Mouse (Mus musculus) bone marrow macrophage, adult 2 months (primary cell): ENCODE data around the gene Cdk5rap3. TPM values are rescaled to one million over a fixed set of nuclear protein-coding genes. Genes with fewer than 3 reads are reported as not detected.

Experiments used
- H3K27ac ChIP-seq: 2 replicates; pipeline ENCODE4 v1.5.1; 2012; ENCODE audit warnings: low read depth, low read length; ENCODE audit not compliant: insufficient read depth
- H3K4me1 ChIP-seq: 2 replicates; pipeline ENCODE4 v1.6.1; 2012; ENCODE audit warnings: low read length; ENCODE audit not compliant: control insufficient read depth, insufficient read depth
- H3K4me3 ChIP-seq: 2 replicates; pipeline ENCODE4 v1.5.1; 2012; ENCODE audit warnings: mild to moderate bottlenecking, low read length, moderate library complexity; ENCODE audit not compliant: insufficient read depth
- CTCF ChIP-seq: IDR thresholded peaks from 2 replicates; pipeline ENCODE4 v1.5.1; 2012; ENCODE audit warnings: low read depth, mild to moderate bottlenecking, low read length, moderate library complexity
- POLR2A ChIP-seq: IDR thresholded peaks from 2 replicates; pipeline ENCODE4 v1.6.1; 2012; ENCODE audit warnings: mild to moderate bottlenecking, low read depth, low read length, borderline replicate concordance
- polyA plus RNA-seq: library from polyadenylated mRNA; stranded (reverse); fragments of >200 nt; gene quantifications from 2 replicates; pipeline ENCODE4 v1.2.4, GENCODE M21; 2012; ENCODE audit not compliant: missing spikeins, insufficient read depth, insufficient read length

Cdk5rap3 gene
- 26.3 and 30.0 TPM in 2 replicates for polyA plus RNA-seq

- Histone ChIP-seq H3K27ac (peak within 1 kb of the TSS; percentile 38), H3K4me3 (peak within 1 kb of the TSS; percentile 82), H3K4me1 (peaks cover 6% of the 10 kb centered on the region; the same call in 1 of the 2 replicates)
- no peak for TF ChIP-seq POLR2A
- peak; percentile 73 for TF ChIP-seq CTCF
Measured at GRCm38 (mm10) chr11:96916044-96916884, at the start of gene Cdk5rap3. TSS of gene Cdk5rap3 (minus strand) at chr11:96916496.

DNA sequence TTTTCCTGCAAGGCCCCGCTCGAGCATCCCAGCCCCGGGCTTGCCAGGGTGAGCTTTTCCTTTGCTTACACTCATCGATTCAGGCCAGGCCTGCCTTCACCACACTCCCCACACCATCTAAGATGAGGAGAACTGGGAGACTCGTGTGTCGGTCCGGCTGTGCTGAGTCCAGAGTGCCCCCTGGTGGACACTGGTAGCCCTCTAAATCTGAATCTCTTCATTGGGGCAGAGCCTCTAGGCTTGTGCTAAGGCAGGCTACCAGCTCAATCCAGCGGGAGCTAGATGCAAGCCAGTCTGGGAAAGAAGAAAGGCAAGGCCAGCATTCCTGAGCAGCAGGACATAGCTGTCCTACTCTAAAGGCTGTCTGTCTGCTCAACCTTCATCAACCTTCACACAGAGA lies 47.3 kb upstream of the Cdk5rap3 start:
- no peak overlapping the region for H3K27ac ChIP-seq
- TF ChIP-seq POLR2A (no peak), CTCF (peak; percentile 77)

DNA sequence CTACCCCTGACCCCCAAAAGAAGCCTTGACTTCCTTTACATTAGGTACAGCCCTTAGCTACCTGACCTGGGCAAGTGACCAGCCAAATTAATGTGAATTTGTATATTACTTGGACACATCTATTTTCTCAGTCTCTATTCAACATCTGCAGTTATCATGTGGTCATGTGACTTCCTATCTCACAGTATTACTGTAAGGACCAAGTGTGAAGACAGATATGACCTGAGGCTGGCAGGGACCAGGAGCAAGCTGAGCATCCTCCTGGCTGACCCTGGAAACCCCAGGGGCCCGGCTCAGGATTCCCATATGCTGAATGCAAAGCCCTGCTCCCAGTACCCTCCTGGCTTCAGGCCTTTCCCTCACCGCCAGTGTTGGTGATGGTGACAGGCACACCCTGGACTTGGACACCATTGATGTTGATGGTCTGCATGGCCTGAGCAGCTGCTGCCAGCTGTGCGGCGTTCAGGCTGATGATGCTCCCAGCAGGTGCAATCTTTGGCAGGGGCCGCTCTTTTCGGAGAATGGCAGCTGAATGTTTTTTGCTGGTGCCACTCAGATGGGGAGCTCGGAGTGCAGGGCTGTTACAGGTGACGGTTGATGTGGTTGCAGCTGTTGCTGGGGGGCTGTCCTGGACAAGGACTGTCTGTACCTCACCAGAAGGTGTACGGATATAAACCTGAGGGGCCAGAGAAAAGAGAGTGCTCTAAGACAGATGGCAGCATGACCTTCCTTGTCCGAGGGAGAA lies 40.9 kb upstream of the Cdk5rap3 start:
- TF ChIP-seq POLR2A (no peak), CTCF (no peak)
- Histone ChIP-seq H3K27ac (no peak overlapping the region), H3K4me3 (no peak overlapping the region), H3K4me1 (peaks cover 4% of the 10 kb centered on the region)

More for the DNA sequence above, 47.3 kb upstream of the Cdk5rap3 start:
- Histone ChIP-seq H3K4me3 (no peak overlapping the region), H3K4me1 (peaks cover 23% of the 10 kb centered on the region)

- TF ChIP-seq POLR2A (no peak), CTCF (no peak)
- Histone ChIP-seq H3K4me3 (no peak overlapping the region), H3K27ac (no peak overlapping the region), H3K4me1 (peaks cover 4% of the 10 kb centered on the region)
Measured at GRCm38 (mm10) chr11:96956009-96956724, 39.9 kb upstream of the Cdk5rap3 start.

DNA sequence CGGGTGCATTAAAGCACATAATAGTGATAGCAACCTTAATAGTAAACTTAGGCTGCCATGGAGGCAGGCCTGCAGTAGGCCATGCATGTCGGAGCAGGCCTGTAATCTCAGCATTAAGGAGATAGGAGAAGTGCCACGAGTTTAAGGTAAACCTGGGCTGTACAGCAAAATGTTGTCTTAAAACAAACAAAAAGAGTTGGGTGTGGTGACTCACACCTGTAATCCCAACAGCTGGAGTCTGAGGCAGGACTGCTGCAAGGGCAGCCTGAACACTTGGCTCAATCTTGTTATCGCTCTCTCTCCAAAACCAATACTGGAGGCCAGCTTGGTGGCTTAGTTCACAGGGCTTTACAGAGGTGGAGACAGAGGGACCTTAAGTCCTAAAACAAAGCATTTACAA lies 38.8 kb upstream of the Cdk5rap3 start:
- H3K27ac ChIP-seq = no peak overlapping the region
- H3K4me1 ChIP-seq = peaks cover 1% of the 10 kb centered on the region
- no peak for TF ChIP-seq CTCF
- no peak for TF ChIP-seq POLR2A
- H3K4me3 ChIP-seq = no peak overlapping the region

DNA sequence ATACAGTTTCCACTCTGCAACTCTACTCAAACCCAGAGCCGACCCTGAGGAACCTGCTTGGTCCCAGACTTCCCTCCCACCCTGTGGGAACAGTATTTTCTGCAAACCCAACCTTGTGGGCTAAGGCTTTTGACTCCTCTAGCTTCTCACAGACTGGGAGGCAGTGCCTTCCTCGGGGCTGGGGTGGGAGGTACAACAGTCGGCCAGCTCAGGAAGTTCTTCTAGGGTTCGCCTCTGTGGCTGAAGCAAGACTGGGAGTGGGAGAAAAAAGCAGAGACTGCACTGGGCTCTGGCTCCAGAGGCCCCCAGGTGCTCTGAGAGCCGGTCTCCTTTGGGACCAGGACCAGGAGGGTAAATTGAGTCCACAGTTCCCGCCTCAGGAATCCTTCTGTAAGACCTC lies 36.6 kb upstream of the Cdk5rap3 start:
- TF ChIP-seq POLR2A (no peak), CTCF (no peak)
- no peaks in the 10 kb centered on the region for H3K4me1 ChIP-seq
- no peak overlapping the region for H3K4me3 ChIP-seq
- H3K27ac ChIP-seq = no peak overlapping the region

- Histone ChIP-seq H3K27ac (no peak overlapping the region), H3K4me3 (no peak overlapping the region), H3K4me1 (no peaks in the 10 kb centered on the region)
- TF ChIP-seq POLR2A = no peak
- no peak for TF ChIP-seq CTCF
Measured at GRCm38 (mm10) chr11:96952426-96952825, 36.1 kb upstream of the Cdk5rap3 start.

DNA sequence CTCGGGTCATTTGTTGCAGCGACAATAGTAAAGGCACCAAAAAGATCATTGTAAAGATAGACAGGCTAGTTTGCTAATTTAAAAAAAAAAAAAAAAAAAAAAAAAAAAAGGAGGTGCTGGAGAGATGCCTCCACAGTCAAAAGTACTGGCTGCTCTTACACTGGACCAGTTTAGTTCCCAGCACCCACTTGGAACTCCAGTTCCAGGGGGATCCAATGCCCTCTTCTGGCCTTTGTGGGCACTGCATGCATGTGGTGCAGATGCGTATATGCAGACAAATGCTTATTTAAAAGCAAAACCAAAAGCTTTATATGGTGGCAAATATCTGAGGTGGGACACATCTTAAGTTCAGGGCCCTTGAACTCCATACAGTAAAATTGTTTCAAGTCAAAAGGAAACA lies 34.5 kb upstream of the Cdk5rap3 start:
- Histone ChIP-seq H3K4me3 (no peak overlapping the region), H3K27ac (no peak overlapping the region), H3K4me1 (no peaks in the 10 kb centered on the region; the same call in 1 of the 2 replicates)
- TF ChIP-seq CTCF (no peak; the same call in 1 of the 2 replicates), POLR2A (no peak)

DNA sequence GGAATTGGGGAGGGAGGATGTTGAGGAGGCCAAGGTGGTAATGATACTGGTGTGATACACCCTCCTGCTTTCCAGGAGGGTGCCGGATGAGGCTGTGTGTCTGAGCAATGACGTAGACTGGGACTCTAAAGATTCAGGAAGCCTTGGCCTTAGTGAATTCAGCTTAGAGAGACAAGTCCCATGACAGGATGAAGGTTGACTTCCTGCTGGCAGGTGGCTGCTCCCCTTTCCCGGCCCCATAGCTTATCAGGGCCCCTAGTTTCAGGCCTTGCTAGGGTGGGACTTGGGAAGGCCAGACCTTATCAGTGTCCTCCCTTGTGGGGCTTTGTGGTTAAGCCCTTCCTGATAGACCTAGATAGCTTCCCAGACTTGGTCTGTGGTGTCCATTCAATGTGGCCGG lies 31.6 kb upstream of the Cdk5rap3 start:
- H3K4me3 ChIP-seq = no peak overlapping the region
- no peak overlapping the region for H3K27ac ChIP-seq
- no peak for TF ChIP-seq POLR2A
- no peak for TF ChIP-seq CTCF

More for the DNA sequence above, 31.6 kb upstream of the Cdk5rap3 start:
- peaks cover 6% of the 10 kb centered on the region for H3K4me1 ChIP-seq
